Mouse (Mus musculus): ENCODE measurements around the gene Adarb1.

The Adarb1 gene

DNA sequence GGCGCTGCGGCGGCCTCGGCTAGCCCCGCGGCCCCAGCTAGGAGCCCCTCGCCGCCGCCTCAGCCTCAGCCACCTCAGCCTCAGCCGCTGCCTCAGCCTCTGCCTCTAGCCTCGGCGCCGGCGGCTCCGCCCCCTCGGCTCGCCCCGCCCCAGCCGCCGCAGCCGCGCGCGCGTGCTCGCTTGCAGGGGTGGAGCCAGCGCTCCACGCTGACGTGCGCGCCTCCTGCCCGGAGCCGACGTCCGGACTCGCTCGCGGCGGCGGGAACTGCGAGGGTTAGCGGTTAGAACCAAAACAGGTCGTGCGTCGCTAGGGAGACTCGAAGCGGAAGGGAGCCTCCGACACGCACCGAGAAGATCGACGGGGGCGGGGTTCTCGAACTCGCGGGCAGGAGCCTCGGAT lies at the start of gene Adarb1:
TSS of gene Adarb1 (minus strand) at position 133 of the 400 bp plus-strand sequence.
- DNase-seq = peak; percentile 93

DNA sequence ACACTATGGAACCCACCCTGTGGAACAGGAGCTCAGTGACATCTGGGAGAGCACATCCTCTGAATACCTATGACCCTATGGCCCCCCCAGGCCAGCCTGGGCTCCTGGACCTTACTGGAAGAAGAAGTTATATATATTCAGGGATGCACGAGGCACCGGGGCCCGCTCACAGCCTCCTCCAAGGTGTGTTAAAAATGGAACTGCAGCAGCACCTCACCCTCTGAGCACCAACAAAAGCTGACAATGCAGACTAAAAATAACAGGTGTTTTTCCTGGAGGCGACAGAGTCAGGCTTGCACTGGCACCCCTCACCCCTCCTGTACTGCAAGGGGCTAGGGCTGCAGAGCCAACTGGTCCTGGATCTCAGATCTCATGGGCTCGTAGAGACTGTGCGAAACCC lies 49.3 kb upstream of the Adarb1 start:
- no peak for DNase-seq

GRCm38 (mm10) chr10:77465902-77466301 lies 47.8 kb upstream of the Adarb1 start:
- DNase-seq = no peak

DNA sequence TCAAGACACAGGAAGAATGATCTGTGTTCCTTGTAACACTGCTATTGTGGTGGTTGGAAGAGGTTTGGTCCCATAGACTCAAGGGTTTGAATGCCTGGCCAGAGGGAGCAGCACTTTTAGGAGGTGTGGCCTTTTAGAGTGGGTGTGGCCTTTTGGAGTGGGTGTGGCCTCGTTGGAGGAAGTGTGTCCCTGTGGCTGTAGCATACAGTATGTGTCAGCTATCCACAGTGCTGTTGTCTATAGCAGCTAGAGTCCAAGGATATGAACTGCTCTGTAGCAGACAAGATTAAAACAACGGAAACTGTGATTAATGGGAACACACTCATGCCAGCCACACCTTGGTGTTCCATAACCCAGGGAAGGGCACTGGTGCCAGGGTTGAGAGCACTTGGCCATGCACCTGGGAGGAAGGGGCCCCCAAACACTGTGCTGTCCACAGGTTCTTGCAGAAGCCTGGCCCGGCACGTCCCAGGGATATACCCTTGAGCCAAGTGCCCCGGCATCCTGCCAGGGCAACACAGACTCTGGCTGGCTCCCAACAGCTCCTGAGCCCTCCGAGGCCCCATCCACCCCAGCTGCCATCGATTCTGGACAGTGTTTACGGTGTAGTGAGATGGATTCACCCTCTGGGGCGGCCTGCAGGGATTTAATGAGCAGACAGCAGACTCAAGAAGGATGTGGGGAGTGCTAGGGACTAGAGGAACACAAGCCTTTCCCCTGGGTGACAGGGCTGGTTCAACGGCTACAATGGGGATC lies 46.3 kb upstream of the Adarb1 start:
- DNase-seq = peak; percentile 74

DNA sequence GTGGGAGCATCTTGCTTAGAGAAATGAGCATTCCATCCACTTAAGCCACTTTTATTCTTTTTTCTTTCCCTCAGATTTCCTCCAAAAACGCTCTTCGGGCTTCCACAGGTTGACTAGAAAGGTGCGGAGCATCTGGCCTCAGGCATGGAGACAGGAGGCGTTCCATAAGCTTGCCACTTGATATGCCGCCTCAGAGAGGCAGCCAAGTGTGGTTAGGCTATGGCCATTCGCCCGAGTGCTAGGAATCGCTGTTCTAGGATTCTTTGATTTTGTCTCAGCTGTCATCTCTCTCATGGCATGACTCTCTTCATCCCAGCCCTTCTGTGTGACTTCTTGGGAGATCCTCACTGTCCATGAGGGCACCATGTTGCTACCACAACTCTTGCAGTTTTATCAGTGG lies 43.1 kb upstream of the Adarb1 start:
- DNase-seq = no peak

DNA sequence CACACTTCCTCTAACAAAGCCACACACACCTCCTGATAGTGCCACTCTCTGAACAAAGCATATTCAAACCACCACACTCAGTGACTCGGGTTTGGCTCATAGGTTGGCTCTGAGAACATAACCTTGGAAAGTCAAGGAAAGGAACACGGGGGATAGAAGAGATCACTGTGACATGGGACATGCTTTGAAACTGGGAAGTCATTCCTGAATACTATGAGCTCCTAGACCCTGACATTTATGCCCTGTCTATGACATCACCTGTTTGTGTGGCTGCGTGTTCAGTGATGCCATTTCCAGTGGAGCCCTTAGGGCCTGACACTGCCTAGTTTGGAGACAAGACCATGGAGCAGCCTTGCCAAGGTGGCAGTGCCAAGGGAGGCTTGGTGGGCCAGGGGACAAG lies 39.6 kb upstream of the Adarb1 start:
- DNase-seq = no peak

DNA sequence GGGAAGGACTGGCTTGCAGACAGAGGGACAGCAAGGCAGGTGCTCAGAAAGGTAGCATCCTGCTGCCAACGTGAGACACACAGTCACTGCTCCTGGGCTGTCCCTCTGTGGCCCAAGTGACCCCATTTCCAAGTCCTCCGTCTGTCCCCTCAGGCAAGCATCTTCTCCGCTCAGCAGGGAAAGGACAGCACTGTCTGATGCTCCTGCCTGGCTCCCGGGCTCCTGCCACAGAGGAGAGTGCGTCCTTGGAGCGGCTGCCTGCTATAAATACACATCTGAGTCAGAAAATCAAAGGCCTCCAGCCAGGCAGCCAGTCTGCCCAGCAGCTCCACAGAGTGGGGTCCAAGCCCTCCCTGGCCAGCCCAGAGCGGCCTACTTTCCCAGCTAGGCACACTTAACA lies 38.4 kb upstream of the Adarb1 start:
- peak; percentile 96 for DNase-seq

DNA sequence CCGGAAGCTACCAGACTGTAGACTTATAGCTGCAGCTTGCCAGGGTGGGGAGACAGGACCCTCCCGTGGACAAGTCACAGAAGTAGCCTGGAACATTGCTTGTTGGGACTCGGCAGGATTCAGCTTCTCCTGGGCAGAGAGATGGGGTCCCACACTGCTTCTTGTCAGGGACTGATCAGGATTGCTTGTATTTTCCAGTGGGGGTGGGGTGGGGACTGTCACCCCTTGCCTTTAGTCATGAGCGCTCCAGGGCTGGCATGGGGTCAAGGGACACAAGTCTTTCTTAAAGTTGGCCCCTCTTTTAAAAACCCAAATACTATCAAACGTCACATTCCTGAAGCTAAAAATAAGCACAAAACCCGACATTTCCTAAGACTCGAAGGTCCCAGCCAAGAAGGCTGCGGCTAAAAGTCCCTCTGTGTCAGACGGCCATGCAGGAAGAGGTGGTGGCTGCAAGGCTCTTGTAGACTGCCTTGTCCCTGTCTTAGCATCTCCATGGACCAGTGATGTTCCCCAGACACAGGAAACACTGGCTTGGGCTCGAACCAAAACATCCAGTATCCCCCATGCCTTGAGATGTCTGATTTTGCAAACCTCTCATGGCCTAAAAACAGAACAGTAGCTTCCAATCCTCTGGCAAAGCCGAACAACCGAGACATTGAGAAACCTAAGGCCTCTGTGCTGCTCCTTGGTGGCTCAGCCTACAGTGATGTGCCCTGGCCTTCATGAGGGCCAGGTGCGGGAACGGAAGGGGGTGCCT lies 37.4 kb upstream of the Adarb1 start:
- DNase-seq = no peak

DNA sequence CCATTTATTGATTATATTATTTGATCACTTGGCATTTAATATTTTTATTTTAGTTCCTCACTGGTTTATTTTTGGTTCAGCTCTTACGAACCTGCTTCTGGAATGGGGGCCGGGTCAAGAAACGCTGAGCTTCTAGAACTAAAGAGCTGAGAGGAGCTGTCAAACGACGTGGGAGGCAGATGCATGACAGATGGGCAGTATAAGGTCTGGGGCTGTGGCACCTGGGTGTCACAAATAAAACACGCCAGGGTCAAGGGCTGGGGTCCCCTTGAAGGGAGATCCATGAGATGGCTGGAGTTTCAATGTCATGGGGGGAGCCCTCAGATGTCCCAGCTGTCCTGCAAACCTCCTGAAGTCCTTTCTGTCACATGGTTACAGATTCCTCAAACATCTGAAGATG lies 36.7 kb upstream of the Adarb1 start:
- DNase-seq = no peak

GRCm38 (mm10) chr10:77451822-77452221 lies 33.8 kb upstream of the Adarb1 start:
- DNase-seq = no peak

DNA sequence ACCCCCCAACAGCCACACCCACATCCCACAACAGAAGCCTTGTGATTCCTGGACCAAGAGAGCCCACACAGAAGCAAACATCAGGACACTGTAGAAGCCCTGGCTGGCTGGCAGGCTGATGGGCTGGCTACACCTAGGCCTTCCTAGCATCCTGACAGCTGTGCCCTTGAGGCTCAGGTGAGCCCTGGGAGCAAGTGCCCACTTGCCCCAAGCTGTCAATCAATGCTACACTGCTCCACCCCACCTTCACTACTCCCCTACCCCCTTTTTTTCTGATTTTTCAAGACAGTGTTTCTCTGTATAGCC lies 32.0 kb upstream of the Adarb1 start:
- DNase-seq = no peak

DNA sequence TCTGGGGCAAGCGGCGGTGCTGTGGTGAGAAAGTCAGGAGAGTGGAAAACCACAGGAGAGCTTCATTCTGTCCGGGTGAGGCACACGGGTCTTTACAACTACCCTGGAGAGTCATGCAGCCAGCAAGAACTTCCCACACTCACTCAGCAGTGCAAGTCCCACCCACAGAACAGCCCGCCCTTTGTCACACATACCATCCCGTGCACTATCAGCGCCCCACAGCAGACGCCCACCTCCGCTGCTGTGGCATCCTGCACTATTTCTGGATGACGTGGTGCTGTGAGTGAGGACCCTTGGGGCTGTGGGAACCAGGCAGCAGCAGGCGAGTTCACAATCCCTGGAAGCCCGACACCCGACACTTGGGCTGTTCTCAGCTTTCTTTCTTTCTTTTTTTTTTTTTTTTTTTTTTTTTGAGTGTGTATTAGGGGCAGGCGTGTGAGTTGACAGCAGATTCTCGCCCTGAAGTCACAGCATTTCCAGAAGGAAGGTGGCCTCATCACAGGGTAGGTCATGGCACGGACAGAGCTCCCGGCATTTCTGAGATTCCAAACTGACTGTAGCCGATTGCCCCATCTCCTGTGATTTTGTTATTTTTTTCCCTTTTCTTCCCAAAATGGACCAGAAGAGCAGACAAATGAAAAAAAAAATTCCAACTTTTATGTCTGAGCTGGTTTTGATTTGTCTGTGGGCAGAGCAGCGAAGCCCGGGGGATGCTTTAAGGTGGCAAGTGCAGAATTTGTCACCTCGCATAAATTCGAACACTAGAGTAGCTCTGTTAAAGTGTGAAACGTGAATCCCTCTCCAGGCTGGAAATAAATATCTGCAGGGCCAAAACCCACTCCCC lies 31.5 kb upstream of the Adarb1 start:
- no peak for DNase-seq

DNA sequence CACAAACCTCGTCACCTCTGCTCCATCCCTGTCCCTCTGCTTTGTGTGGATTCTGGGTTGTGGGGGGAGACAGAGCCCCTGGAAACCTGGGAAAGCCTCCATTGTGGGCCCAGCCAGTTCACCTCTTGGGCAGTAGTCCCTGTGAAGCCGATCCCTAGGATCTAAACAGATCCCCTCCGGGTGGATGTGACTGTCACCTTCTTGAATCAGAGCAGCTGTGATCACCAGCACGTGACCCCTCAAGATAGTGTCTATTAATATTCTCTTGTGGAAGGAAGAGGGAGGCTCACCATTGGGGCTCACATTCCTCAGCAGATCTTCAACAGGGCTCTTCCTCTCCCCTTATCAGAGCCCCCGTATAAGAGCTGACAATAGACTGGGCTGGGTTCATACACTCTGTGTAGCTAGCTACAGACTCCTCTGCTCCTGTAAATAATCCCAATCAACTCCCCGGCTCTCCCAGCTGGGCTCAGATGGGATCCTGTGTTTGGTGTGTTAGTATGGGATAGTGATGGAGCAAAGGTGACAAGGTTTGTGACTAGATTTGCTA lies 30.7 kb upstream of the Adarb1 start:
- no peak for DNase-seq

DNA sequence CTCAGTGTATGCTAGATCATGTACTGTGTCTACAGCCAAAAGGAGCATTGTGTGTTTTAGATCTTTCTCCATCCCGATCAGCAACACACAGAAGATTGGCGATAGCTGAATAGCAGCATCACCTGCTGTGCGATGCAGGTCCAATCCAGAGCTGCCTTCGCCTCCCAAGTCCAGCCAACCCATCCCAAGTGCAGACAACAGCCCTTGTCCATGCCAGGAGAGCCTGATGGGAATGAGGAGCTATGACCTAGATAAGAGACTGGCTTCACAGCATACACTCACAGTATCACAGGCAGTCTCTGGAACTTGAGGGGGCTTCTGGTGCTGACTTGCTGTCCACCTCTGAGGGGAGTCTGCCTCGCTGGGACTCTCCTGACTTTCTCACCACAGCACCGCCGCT lies 30.1 kb upstream of the Adarb1 start:
- DNase-seq = no peak

- DNase-seq = peak; percentile 36
Measured at GRCm38 (mm10) chr10:77447755-77448154, 29.7 kb upstream of the Adarb1 start.

DNA sequence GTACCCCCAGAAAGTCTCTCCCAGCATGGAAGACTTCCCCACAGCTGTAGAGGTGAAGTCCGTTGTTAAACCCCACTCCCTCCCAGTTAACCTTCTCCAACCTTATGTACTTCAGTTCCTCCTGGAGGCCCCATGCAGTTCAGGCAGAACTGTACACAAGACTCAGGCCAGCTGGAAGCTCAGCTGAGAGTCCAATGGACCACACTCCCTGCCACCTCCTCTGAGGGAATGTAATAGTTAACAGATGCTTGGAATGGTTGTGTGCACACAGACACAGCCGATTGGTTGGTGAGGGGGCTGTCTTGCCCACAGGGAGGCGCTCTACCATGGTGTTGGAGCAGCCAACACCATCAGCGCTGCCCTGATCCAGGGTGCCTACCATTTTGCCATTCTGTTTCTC lies 24.2 kb upstream of the Adarb1 start:
- DNase-seq = no peak

DNA sequence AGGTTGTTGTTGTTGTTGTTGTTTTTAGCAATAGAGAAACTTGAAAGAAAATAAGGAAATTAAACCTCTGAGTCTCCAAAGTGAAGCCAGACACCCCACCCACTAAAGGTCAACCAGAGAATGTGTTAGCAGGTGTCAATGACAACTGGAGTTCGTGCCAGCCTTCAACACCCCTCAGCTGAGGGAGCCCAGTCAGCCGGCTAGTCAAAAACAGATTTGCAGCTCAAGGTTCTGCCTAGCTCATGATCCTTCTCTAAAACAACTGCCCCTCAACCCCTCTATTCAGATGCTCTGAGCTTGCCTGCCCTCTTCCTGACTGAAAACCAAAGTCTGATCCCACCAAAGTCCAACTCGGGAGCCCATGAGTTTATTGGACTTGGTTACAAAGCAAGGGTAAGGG lies 23.7 kb upstream of the Adarb1 start:
- no peak for DNase-seq

GRCm38 (mm10) chr10:77440841-77441755 lies 23.0 kb upstream of the Adarb1 start:
- peak; percentile 9 for DNase-seq

DNA sequence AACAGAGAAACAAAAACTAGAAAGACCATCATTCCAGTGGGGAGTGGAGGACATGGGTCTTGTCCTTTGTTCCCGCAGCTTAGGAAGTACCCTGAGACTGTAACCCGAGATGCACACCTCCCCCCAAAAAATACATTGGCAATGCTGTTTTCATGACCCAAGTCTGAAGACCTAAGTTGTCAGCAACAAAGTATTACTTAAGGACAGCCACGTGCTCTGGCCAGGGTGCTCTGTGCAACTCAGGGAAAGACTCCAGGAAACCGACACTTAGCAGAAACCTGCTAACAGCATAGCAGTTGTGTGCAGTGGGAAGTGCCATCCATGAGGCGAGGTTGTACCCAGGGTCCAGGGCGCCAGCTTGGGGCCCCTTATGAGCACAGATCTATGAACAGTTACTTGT lies 22.2 kb upstream of the Adarb1 start:
- no peak for DNase-seq

- no peak for DNase-seq
Measured at GRCm38 (mm10) chr10:77439026-77439425, 21.0 kb upstream of the Adarb1 start.

GRCm38 (mm10) chr10:77438021-77438420 lies 20.0 kb upstream of the Adarb1 start:
- no peak for DNase-seq

DNA sequence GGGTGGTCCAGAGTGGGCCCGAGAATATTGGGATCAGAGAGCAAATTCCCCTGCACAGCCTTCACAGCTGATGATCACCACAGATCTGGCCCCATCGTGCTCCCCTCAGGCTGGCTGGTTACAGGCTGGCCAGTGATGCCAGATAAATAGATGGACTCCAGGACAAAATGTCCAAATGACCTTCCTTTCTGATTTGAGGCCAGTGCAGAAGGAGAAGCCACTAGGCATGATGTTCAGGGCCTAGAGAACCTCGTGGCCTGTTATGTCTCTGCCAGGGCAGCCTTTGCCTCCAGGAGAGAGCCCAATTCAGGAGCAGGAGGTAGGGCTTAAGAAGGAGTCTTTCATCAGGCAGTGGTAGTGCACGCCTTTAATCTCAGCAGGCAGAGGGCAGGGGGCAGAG lies 17.3 kb upstream of the Adarb1 start:
- DNase-seq = peak; percentile 25

Measured in cerebellum, adult 11-12 months (tissue).